Mouse (Mus musculus): ENCODE measurements around the gene Crtc2. TPM values are rescaled to one million over a fixed set of nuclear protein-coding genes. Genes with fewer than 3 reads are reported as not detected.
A peak's percentile ranks its signal among the peaks of the same experiment; 100 is the strongest.
"Not testable (repeated sequence)": the region's sequence is repeated elsewhere in the genome, so short reads cannot be mapped to it uniquely, and the experiment has no call there.

Crtc2 gene
- total and polyA plus RNA-seq, 3 experiments, result 41.5 to 74.9 (median 46.5) TPM

DNA sequence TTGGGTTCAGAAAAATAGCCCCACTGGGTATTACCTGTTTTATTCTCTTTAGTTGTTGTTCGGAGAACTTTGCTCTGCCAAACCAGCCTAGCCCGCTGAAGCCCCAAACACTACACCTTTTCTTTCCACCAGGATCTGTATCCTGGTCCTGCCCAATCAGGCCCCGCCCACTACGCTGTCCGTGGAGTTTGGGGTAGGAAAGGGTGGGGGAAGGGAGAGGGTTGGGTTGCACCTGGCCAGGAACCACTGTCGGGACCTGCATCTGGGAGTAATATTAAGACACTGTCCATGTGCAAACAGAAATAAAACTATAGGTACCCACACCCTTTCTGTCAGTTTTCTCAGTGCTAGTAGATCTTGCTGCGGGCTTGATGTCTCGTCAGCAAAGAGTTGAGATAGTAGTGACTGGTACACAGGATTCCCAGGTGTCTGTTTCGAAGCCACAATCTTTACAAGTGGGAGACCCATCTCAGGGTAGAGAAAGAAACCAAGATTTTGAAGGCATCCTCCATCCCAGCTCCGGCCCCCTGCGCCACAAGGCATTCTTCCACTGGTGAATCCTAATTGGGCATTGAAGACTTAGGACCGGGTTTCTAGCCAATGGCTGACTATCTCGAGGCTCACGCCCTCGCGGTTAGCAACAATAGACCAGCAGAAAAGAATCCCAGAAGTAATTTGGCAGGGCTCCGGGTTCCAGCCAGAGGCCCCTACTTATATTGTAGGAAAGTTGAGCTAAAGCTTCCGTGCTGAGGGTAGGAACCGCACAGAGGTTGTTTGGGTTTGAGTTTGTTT is 10.8 kb upstream of the Crtc2 start, which contains the start of gene Creb3l4:
Gene Creb3l4 (minus strand): TSS at position 529 of the 792 bp plus-strand sequence.
- peak; percentile 66 for DNase-seq

- no peak for DNase-seq
These were observed 8.6 kb upstream of the Crtc2 start for GRCm38 (mm10) chr3:90245406-90245805.

- DNase-seq, result no peak
These were observed 6.4 kb upstream of the Crtc2 start for GRCm38 (mm10) chr3:90247630-90247959.

DNA sequence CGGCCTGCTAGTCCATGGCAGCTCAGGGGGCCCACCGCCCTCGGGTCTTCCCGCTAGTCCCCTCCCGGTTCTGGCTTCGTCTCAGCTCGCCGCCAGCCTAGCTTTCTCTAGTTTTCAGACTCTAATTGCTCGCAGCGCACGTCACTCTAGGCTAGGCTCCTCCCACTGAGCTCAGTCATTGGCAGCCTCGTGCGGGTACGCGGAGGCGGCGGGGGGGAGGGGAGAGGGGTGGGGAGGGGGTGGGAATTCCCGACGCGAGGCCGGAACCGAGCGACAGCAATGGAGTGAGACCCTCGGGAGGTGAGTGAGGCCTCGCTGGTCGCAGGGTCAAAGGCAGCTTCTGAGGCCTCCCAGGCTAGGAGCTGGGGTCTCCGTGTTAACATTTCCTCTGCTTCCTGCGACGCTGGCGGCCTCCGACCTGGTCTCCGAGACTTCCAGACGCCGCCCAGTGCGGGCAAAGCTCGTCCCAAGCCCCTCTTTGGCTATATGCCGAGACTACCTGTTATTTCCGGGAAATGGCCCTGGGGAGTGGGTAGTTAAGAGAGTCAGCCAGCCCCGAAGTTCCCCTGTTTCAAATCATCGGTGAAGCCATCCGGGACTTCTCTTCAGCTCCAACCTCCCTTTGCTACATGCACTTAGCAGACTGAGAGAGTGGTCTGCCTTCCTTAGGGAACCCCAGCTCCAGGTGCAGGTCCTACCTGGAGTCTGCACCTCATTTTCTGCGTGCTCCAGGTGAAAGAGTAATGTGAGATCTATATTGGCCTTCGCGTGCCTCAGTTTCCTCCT is 5.8 kb upstream of the Crtc2 start, which contains the start of gene Slc39a1:
Gene Slc39a1 (plus strand): TSS at position 213 of the 786 bp plus-strand sequence.
- DNase-seq, result peak; percentile 97

- peak; percentile 82 for DNase-seq
These were observed 5.2 kb upstream of the Crtc2 start for GRCm38 (mm10) chr3:90248746-90249100.

- no peak for DNase-seq
These were observed 3.2 kb upstream of the Crtc2 start for GRCm38 (mm10) chr3:90250791-90251190.

GRCm38 (mm10) chr3:90251731-90252226 is 2.2 kb upstream of the Crtc2 start:
- not testable (repeated sequence) for DNase-seq

DNA sequence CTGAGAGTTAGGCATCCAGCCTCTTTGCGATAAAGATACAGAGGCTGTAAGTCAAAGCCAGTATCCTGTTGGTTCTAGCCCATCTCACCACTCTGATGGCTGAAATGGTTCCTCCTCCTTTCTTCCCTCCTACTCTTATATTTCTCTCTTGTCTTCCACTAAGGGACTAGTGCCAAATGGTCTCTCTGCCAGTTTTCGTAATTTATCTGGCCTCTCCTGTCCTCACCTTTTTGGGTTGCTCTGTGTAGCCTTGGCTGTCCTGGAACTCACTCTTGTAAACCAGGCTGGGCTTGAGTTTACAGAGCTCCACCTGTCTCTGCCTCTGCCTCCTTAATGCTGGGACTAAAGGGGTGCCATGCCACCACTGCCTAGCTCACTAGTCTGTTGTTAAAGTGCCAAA is 1.3 kb upstream of the Crtc2 start:
- not testable (repeated sequence) for DNase-seq

- not testable (repeated sequence) for DNase-seq
These were observed 789 bp upstream of the Crtc2 start for GRCm38 (mm10) chr3:90253174-90253573.

GRCm38 (mm10) chr3:90254419-90255193 is 643 bp downstream of the Crtc2 start:
- no peak for DNase-seq

- DNase-seq, result no peak
These were observed 1.2 kb downstream of the Crtc2 start for GRCm38 (mm10) chr3:90255194-90255565.

- DNase-seq, result no peak
These were observed 1.9 kb downstream of the Crtc2 start for GRCm38 (mm10) chr3:90255784-90256353.

GRCm38 (mm10) chr3:90256731-90257530 is 3.0 kb downstream of the Crtc2 start:
- DNase-seq, result no peak

DNA sequence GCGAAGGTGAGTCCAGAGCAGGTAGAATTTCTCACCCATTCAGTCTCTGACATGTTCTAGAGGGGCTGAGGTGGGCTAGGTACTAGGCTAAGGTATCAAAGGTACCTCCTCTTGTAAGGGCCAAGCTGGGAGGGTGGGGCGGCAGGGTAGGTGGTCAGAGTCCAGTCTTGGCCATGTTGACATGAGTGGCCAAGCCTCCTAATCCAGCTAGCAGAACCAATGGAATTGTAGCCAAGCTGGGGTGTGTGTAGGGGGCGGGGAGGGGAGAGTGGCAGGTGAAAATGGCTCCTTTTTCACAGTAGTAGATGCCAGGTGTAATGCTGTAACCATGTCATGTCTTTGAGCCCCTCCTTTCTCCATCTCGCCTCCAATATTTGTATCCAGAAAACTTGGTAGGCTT is 4.6 kb downstream of the Crtc2 start:
- no peak for DNase-seq

- no peak for DNase-seq
These were observed 9.3 kb downstream of the Crtc2 start for GRCm38 (mm10) chr3:90263121-90263771.

DNA sequence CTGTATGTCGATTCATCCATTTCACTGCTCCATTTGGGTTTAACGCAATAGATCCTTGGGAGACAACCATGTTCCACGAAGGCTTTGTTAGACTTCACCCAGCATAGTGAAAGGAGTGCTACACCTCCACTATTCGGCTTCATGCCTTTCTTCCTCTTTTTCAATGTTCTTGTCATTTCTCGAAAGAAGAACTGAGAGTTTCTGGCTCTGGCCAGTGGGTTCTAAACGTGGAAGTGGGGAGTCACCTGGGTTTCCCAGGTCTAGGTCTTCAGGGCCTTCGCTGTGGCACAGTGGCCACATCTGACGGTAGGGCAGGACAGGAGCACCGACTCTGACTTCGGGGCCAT is 10.7 kb downstream of the Crtc2 start:
- DNase-seq, result no peak

DNA sequence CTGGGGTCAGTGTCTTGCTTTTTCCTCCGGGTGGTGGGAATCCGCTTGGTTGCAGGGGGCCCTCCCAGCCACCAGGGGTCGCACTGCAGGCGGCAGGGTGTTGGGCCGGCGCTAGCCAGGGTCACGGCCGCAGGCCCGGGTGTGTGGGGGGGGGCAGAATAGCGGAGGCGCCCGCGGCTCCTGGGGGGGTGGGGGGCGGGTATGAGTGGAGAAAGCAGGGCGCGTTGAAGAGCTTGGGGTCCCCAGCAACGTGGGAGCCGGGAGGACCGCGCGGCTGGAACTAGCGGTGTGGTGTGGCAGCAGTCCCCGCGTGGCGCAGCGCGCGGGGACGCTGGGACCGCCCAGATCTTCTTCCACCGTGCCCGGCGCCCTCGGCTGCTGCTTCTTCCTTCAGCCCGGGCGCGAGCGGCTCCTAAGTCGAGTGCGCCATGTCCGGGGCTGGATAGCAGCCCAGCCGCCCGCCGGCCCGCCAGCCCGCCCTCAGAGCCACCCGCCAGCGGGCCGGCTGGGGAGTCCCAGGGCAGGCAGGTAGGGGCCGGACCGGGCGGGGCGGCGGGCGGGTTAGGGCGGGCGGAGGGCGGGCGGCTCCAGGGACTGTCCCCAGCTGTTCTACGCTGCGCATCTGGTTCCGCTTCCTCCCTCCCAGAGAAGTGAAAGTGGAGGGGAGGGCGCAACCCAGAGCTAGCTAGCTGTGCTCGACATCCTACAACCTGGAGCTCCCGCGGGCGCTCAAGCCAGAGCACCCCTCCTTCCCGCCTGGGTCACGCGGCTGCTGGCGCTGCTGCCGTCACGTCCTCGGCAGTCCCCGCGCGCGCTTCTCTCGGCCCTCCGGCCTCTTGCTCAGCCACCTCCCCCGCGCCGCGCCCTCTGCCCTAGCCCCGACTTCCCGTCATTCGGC is 11.3 kb downstream of the Crtc2 start, which contains the start of gene Dennd4b:
Gene Dennd4b (plus strand): TSS at position 152 of the 898 bp plus-strand sequence.
- peak; percentile 95 for DNase-seq

DNA sequence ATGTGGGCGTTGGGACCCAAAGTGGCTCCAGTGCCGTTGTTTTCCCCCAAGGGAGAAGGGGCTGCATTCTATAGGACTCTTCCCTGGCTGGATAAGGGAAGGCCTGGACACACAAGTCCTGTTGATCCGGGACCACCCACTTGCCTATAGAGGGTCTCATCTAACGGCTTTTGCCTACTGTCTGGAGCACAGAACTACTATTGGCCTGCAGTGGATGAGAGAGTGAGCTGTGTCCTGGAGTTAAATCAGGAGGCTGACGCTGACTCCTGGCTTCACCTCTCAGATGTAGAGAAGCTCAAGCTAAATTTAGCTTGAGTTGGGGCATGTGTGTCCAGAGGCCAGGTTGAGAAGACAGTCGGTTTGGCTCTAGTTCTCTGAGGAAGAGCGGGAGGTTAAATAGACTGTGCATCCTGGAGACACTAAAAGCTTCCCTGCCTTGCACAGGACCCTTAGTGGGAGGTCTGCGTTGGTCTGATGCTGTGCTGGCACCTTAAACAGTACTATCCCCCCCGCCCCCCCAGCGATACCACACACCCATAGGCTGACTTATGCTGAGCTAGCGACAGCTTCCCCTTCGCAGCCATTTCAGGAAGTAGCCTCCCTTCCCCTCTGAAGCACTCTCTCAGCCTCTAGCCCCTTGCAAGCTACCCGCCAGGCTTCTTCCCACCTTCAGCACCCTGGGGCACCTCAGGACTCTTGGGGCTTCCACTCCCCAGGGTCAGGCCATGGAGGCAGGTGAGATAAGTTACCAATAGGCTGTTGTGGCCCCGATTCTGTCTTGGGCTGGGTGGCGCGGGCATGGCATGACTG is 12.2 kb downstream of the Crtc2 start:
- DNase-seq, result no peak
